Mouse (Mus musculus) CH12.LX (cell line): ENCODE results near the gene Pah.

Experiments used
- CTCF ChIP-seq, 2 experiments: IDR thresholded peaks in 1 of 2; conservative IDR thresholded peaks in 1 of 2; 2 replicates each; pipeline ENCODE4 v1.5.1; 2011 to 2012; ENCODE audit warnings: low read depth in 2 of 2, low read length in 2 of 2, improper control_type of control experiment in 1 of 2, inconsistent platforms in 1 of 2, mild to moderate bottlenecking in 1 of 2, moderate library complexity in 1 of 2
- E2F4 ChIP-seq: IDR thresholded peaks from 2 replicates; pipeline ENCODE4 v1.6.1; 2011; ENCODE audit warnings: low read depth, low read length, improper control_type of control experiment; ENCODE audit not compliant: insufficient replicate concordance
- ELF1 ChIP-seq: IDR thresholded peaks from 2 replicates; pipeline ENCODE4 v1.6.1; 2014; ENCODE audit warnings: low read depth, mild to moderate bottlenecking, inconsistent platforms, low read length, improper control_type of control experiment
- EP300 ChIP-seq: IDR thresholded peaks from 2 replicates; pipeline ENCODE4 v1.6.1; 2011; ENCODE audit warnings: low read length, improper control_type of control experiment
- JUND ChIP-seq: conservative IDR thresholded peaks from 2 replicates; pipeline ENCODE4 v1.6.1; 2011; ENCODE audit warnings: low read depth, low read length, improper control_type of control experiment
- MAX ChIP-seq: IDR thresholded peaks from 2 replicates; pipeline ENCODE4 v1.6.1; 2011; ENCODE audit warnings: low read length, improper control_type of control experiment
- MYC ChIP-seq: IDR thresholded peaks from 2 replicates; pipeline ENCODE4 v1.6.1; 2011; ENCODE audit warnings: low read depth, mild to moderate bottlenecking, improper control_type of control experiment, low read length
- POLR2A ChIP-seq: IDR thresholded peaks from 2 replicates; pipeline ENCODE4 v1.6.1; 2011; ENCODE audit warnings: low read depth, mild to moderate bottlenecking, improper control_type of control experiment, low read length
- TCF12 ChIP-seq: IDR thresholded peaks from 2 replicates; pipeline ENCODE4 v1.6.1; 2014; ENCODE audit warnings: low read depth, mild to moderate bottlenecking, inconsistent platforms, low read length, improper control_type of control experiment
- USF1 ChIP-seq: IDR thresholded peaks from 2 replicates; pipeline ENCODE4 v1.6.1; 2014; ENCODE audit warnings: low read depth, mild to moderate bottlenecking, inconsistent platforms, low read length, improper control_type of control experiment
- ZNF384 ChIP-seq: IDR thresholded peaks from 2 replicates; pipeline ENCODE4 v1.6.1; 2012; ENCODE audit warnings: low read depth, low read length, improper control_type of control experiment, inconsistent platforms

DNA sequence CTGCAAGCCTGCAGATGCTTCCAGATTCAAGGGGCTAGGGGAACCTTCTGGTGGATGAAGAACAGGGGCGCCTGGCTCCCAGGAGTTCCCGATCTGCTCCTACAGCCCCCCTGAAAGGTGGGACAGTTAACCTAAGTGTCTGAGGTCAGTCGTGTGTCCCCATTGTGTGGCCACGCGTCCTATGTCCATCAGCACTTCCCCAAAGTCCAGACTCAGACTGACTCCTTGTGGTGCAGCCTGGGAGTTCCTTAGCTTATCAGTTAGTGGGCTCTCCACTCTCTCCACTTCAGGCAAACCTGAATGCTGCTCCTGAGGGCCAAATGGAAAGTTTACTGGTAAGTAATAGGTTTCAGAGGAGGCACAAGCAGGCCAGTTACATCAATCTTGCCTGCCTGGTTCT lies 19.3 kb upstream of the Pah start:
- TF ChIP-seq POLR2A: no peak
- TF ChIP-seq MYC: no peak
- no peak for TF ChIP-seq TCF12
- TF ChIP-seq CTCF (conservative IDR thresholded peaks at IDR 0.05 in 1 of 2, IDR thresholded peaks at IDR 0.05 in 1 of 2; ENCODE audit: low read depth in 2 of 2, low read length in 2 of 2): peak in 1 of 2 experiments; percentile 14; a peak in 1 of 4 replicates
- no peak for TF ChIP-seq E2F4
- no peak for TF ChIP-seq EP300
- no peak for TF ChIP-seq JUND
- no peak for TF ChIP-seq USF1
- TF ChIP-seq MAX: no peak
- no peak for TF ChIP-seq ELF1
- no peak for TF ChIP-seq ZNF384
